Mouse (Mus musculus): ENCODE results near the gene Rbp7.

GRCm38 (mm10) chr4:149477078-149477477 is 22.3 kb upstream of the Rbp7 start, which contains the start of gene Tmem274:
- no peak for TF ChIP-seq CTCF (IDR thresholded peaks at IDR 0.05; ENCODE audit: extremely low read depth, insufficient read depth, low read length)
- TF ChIP-seq POLR2A (IDR thresholded peaks at IDR 0.05; ENCODE audit: extremely low read depth, insufficient read depth, low read length): no peak

Data from cortical plate, adult 2 months (tissue).